Mouse (Mus musculus): Measurements from ENCODE around the gene Bfar. TPM values are rescaled to one million over a fixed set of nuclear protein-coding genes. Genes with fewer than 3 reads are reported as not detected.
"Not testable (repeated sequence)": the region's sequence is repeated elsewhere in the genome, so short reads cannot be mapped to it uniquely, and the experiment has no call there.

The Bfar gene
- 43.3 and 50.1 TPM in 2 replicates for polyA plus RNA-seq (2014; fragmentation: Nextera tagmentation; extraction: Ambion mirVana)

DNA sequence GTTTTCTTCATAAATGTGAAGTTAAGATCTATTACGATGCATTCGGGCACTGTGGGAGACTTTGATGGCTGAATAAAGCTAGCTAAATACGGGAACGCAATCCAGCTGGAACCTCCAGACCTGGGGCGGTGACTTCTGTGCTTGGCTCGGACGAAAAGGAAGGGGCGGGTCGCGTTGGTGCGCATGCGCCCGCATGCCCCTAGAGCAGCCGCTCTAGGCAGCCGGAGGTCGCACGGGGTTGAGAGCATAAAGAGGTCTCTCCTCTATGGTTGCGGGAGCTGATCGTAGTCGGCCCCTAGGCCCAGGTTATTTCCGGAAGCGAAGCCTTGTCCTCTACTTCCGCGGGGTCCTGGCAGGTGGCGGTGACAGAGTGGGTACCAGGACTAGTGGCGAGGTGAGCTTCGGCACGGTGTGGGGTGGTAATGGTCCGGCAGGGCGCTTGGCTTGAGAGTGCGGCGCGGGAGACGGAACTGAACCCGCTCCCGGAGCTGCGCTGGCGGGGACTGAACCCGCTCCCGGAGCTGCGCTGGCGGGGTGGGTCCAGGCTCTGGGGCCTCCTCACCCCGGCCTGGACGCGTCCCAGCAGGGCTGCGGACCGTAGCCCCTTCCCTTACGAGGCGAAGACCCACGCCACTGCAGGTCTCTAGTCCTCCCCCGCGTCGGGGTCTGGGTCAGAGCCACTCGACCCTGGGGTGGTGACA is at the start of gene Bfar, which contains the start of gene 3110001I22Rik:
Gene Bfar, plus strand, starts transcription at position 174 of the 701 bp plus-strand sequence.
Gene 3110001I22Rik, plus strand, starts transcription at position 245 of the 701 bp plus-strand sequence.
- Histone ChIP-seq H3K4me3 (ENCODE audit: low read depth, low read length) (peak within 1 kb of the TSS; percentile 93), H3K4me2 (ENCODE audit: low read length) (peak within 1 kb of the TSS; percentile 77), H3K9me3 (ENCODE audit: control insufficient read depth, low read length) (no peaks in the 10 kb centered on the region), H3K36me3 (ENCODE audit: control insufficient read depth, insufficient read depth, low read length) (peaks cover 10% of the 10 kb centered on the region), H3K27me3 (replicated peaks; ENCODE audit: control insufficient read depth, insufficient read depth, low read length) (no peaks in the 10 kb centered on the region), H3K27ac (ENCODE audit: low read depth) (peak within 1 kb of the TSS; percentile 87), H3K4me1 (replicated peaks; ENCODE audit: control insufficient read depth, insufficient read depth, low read length) (peaks cover 13% of the 10 kb centered on the region), H3K9ac (ENCODE audit: low read length) (peak within 1 kb of the TSS; percentile 91)
- WGBS, result under 1% methylated on average over 54 of the region's 54 CpGs
- DNase-seq (ENCODE audit: low spot score) (peak; percentile 88), ATAC-seq (replicated peaks; ENCODE audit: low FRiP score, low TSS enrichment, low read depth) (peak; percentile 88)

DNA sequence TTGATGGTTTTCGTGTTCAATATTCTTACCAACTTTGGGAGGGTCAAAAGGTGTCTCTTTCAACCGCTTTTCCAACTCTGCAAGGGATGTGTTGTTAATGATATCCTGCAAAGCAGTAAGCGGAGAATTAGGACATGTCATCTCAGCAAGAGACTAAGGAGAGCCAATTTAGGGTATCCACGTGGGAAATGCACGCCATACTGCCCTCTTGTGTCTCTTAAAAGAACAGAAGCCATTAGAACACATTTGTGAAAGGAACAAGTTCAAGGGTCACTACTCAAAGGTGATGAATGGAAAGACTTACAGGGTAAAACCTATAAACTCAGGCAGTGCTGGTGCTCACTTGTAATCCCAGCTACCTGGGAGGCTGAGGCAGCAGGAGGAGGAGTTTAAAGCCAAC is 43.3 kb upstream of the Bfar start:
- no peaks in the 10 kb centered on the region for H3K9me3 ChIP-seq (ENCODE audit: control insufficient read depth, low read length)
- H3K27me3 ChIP-seq (replicated peaks; ENCODE audit: control insufficient read depth, insufficient read depth, low read length), result no peaks in the 10 kb centered on the region
- ATAC-seq (replicated peaks; ENCODE audit: low FRiP score, low TSS enrichment, low read depth) (no peak), DNase-seq (ENCODE audit: low spot score) (no peak)
- H3K36me3 ChIP-seq (ENCODE audit: control insufficient read depth, insufficient read depth, low read length), result peaks cover 52% of the 10 kb centered on the region
- H3K4me1 ChIP-seq (replicated peaks; ENCODE audit: control insufficient read depth, insufficient read depth, low read length), result no peaks in the 10 kb centered on the region
- H3K9ac ChIP-seq (ENCODE audit: low read length), result no peak overlapping the region
- H3K4me2 ChIP-seq (ENCODE audit: low read length), result no peak overlapping the region
- WGBS, result 52% methylated on average over 5 of the region's 5 CpGs
- no peak overlapping the region for H3K4me3 ChIP-seq (ENCODE audit: low read depth, low read length)
- H3K27ac ChIP-seq (ENCODE audit: low read depth), result no peak overlapping the region

DNA sequence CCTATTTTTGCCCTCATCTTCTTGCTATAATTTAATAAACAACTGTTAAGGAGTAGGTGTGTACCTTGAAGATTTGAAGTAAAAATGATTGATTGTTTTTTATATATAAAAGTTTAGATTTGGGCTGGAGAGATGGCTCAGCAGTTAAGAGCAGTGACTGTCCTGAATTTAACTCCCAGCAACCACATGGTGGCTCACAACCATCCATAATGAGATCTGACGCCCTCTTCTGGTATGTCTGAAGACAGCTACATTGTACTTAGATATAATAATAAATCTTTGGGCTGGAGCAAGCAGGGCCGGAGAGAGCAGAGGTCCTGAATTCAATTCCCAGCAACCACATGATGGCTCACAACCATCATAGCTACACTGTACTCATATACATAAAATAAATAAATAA is 33.5 kb upstream of the Bfar start:
- WGBS, result 52% methylated on average over 2 of the region's 2 CpGs
- H3K4me3 ChIP-seq (ENCODE audit: low read depth, low read length); H3K4me2 ChIP-seq (ENCODE audit: low read length); H3K27me3 ChIP-seq (replicated peaks; ENCODE audit: control insufficient read depth, insufficient read depth, low read length); H3K9ac ChIP-seq (ENCODE audit: low read length); H3K9me3 ChIP-seq (ENCODE audit: control insufficient read depth, low read length); H3K27ac ChIP-seq (ENCODE audit: low read depth); H3K4me1 ChIP-seq (replicated peaks; ENCODE audit: control insufficient read depth, insufficient read depth, low read length); DNase-seq (ENCODE audit: low spot score); ATAC-seq (replicated peaks; ENCODE audit: low FRiP score, low TSS enrichment, low read depth): not testable (repeated sequence)
- H3K36me3 ChIP-seq (ENCODE audit: control insufficient read depth, insufficient read depth, low read length), result peaks cover 50% of the 10 kb centered on the region

DNA sequence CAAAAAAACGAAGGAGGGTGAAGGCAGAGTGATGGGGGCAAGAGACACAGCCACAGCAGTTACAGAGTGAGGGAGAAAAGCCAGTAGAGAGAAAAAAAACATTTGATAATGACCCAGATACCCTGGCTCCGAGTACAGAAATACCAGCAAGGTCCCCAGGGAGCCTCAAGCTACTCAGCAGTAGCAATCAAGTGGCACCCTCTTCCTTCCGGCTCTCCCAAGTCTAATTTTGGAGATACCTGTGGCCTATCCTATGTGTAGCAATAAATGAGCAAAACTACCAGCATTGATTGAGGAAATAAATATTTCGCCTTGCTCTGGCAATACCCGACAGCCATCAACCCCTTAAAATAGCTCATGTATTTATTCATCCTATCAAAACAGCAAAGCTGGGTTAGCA is 32.1 kb upstream of the Bfar start:
- H3K27ac ChIP-seq (ENCODE audit: low read depth), result no peak overlapping the region
- no peak overlapping the region for H3K9ac ChIP-seq (ENCODE audit: low read length)
- no peak for ATAC-seq (replicated peaks; ENCODE audit: low FRiP score, low TSS enrichment, low read depth)
- DNase-seq (ENCODE audit: low spot score), result no peak
- no peaks in the 10 kb centered on the region for H3K27me3 ChIP-seq (replicated peaks; ENCODE audit: control insufficient read depth, insufficient read depth, low read length)
- H3K4me2 ChIP-seq (ENCODE audit: low read length), result no peak overlapping the region
- no peaks in the 10 kb centered on the region for H3K4me1 ChIP-seq (replicated peaks; ENCODE audit: control insufficient read depth, insufficient read depth, low read length)
- no peak overlapping the region for H3K4me3 ChIP-seq (ENCODE audit: low read depth, low read length)
- H3K36me3 ChIP-seq (ENCODE audit: control insufficient read depth, insufficient read depth, low read length), result peaks cover 46% of the 10 kb centered on the region
- no peaks in the 10 kb centered on the region for H3K9me3 ChIP-seq (ENCODE audit: control insufficient read depth, low read length)
- WGBS, result 81% methylated on average over 5 of the region's 5 CpGs

DNA sequence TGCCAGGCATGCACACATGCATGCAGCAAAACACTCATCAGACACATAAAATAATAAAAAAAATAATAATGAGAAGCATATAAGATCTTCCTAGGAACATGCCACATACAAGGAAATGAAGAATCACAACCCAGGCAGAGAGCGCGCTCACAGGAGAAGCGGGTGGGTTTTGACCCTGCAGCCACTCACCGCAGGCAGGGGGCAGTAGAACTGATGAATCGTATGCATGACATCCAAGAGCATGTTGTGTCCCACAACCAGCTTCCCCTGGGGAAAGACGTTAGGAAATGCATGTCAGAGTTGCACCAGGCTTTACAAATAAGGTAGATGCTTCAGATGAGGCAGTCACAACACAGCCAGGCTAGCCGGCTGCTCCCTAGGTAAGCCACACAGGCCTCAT is 31.6 kb upstream of the Bfar start:
- DNase-seq (ENCODE audit: low spot score), result no peak
- no peak overlapping the region for H3K27ac ChIP-seq (ENCODE audit: low read depth)
- H3K9me3 ChIP-seq (ENCODE audit: control insufficient read depth, low read length), result no peaks in the 10 kb centered on the region
- WGBS, result 79% methylated on average over 7 of the region's 7 CpGs
- H3K36me3 ChIP-seq (ENCODE audit: control insufficient read depth, insufficient read depth, low read length), result peaks cover 41% of the 10 kb centered on the region
- H3K4me3 ChIP-seq (ENCODE audit: low read depth, low read length), result no peak overlapping the region
- H3K27me3 ChIP-seq (replicated peaks; ENCODE audit: control insufficient read depth, insufficient read depth, low read length), result no peaks in the 10 kb centered on the region
- no peaks in the 10 kb centered on the region for H3K4me1 ChIP-seq (replicated peaks; ENCODE audit: control insufficient read depth, insufficient read depth, low read length)
- no peak overlapping the region for H3K4me2 ChIP-seq (ENCODE audit: low read length)
- no peak overlapping the region for H3K9ac ChIP-seq (ENCODE audit: low read length)
- no peak for ATAC-seq (replicated peaks; ENCODE audit: low FRiP score, low TSS enrichment, low read depth)

DNA sequence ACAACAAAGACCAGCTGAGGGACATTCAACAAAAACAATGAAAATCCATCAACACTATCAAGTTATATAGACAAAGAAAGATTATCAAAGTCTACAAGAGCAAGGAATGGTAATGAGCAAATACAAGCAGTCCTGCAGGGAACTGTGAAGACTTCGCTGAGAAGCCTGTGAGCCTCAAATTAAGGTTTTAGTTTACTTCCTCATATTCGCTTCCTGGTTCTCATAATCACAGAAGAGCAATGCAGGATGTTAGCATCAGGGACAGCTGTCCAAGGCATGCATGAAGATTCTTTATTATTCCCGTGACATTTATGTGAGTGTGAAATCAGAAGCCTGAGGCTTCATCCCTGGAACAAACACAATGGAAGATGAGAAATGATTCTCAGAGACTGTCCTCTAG is 27.2 kb upstream of the Bfar start:
- Histone ChIP-seq H3K4me1 (replicated peaks; ENCODE audit: control insufficient read depth, insufficient read depth, low read length) (no peaks in the 10 kb centered on the region), H3K9me3 (ENCODE audit: control insufficient read depth, low read length) (no peaks in the 10 kb centered on the region), H3K27me3 (replicated peaks; ENCODE audit: control insufficient read depth, insufficient read depth, low read length) (no peaks in the 10 kb centered on the region), H3K9ac (ENCODE audit: low read length) (no peak overlapping the region), H3K4me3 (ENCODE audit: low read depth, low read length) (no peak overlapping the region), H3K36me3 (ENCODE audit: control insufficient read depth, insufficient read depth, low read length) (peaks cover 38% of the 10 kb centered on the region), H3K27ac (ENCODE audit: low read depth) (no peak overlapping the region), H3K4me2 (ENCODE audit: low read length) (no peak overlapping the region)
- DNase-seq (ENCODE audit: low spot score) (no peak), ATAC-seq (replicated peaks; ENCODE audit: low FRiP score, low TSS enrichment, low read depth) (no peak)
- 82% methylated on average over 3 of the region's 3 CpGs for WGBS

DNA sequence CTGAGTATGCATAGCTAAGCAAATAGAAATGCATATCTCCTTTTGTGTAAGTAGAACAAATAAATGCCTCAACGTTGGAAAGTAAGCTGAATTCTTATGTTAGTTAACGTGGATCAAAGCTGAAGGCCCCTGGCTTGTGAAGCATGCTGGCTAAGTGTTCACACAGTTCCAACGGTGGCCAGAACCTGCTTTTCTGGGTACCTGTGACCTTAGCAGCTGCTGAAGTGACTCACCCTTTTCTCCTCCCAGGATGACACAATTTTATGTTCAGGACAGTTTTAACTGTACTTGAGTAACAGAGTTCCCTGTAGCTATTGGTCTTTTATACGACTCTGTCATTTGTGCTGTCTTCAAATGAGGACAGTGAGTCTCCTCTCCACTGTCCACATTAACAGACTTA is 25.7 kb upstream of the Bfar start:
- H3K4me2 ChIP-seq (ENCODE audit: low read length), result no peak overlapping the region
- H3K4me1 ChIP-seq (replicated peaks; ENCODE audit: control insufficient read depth, insufficient read depth, low read length), result no peaks in the 10 kb centered on the region
- H3K4me3 ChIP-seq (ENCODE audit: low read depth, low read length), result no peak overlapping the region
- DNase-seq (ENCODE audit: low spot score), result no peak
- no peak for ATAC-seq (replicated peaks; ENCODE audit: low FRiP score, low TSS enrichment, low read depth)
- no peaks in the 10 kb centered on the region for H3K27me3 ChIP-seq (replicated peaks; ENCODE audit: control insufficient read depth, insufficient read depth, low read length)
- whole genome bisulfite sequencing, result 80% methylated on average over 4 of the region's 4 CpGs
- peaks cover 47% of the 10 kb centered on the region for H3K36me3 ChIP-seq (ENCODE audit: control insufficient read depth, insufficient read depth, low read length)
- no peak overlapping the region for H3K27ac ChIP-seq (ENCODE audit: low read depth)
- H3K9me3 ChIP-seq (ENCODE audit: control insufficient read depth, low read length), result no peaks in the 10 kb centered on the region
- H3K9ac ChIP-seq (ENCODE audit: low read length), result no peak overlapping the region

DNA sequence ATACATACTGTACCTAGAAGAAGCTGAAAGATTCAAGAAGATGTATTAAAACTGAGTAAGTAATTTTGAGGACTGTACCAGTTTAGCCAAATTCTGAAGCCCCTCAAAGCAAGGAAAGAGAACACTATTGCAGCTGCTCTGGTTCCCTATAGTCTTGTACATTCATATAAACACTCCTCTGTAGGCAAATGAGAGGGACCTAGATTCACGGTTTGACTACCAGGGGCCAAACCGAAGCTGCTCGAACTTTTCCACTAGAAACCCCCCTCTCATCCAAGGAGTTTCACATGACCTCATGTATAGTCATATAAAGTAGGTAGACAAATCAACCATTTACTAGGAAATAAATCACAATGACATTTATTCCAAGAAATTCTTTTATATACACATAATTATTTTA is 12.8 kb upstream of the Bfar start:
- no peak for ATAC-seq (replicated peaks; ENCODE audit: low FRiP score, low TSS enrichment, low read depth)
- DNase-seq (ENCODE audit: low spot score), result no peak
- H3K27ac ChIP-seq (ENCODE audit: low read depth), result no peak overlapping the region
- no peaks in the 10 kb centered on the region for H3K27me3 ChIP-seq (replicated peaks; ENCODE audit: control insufficient read depth, insufficient read depth, low read length)
- H3K36me3 ChIP-seq (ENCODE audit: control insufficient read depth, insufficient read depth, low read length), result peaks cover 60% of the 10 kb centered on the region
- H3K4me2 ChIP-seq (ENCODE audit: low read length), result no peak overlapping the region
- no peak overlapping the region for H3K9ac ChIP-seq (ENCODE audit: low read length)
- H3K4me3 ChIP-seq (ENCODE audit: low read depth, low read length), result no peak overlapping the region
- no peaks in the 10 kb centered on the region for H3K9me3 ChIP-seq (ENCODE audit: control insufficient read depth, low read length)
- 94% methylated on average over 3 of the region's 3 CpGs for WGBS
- no peaks in the 10 kb centered on the region for H3K4me1 ChIP-seq (replicated peaks; ENCODE audit: control insufficient read depth, insufficient read depth, low read length)

DNA sequence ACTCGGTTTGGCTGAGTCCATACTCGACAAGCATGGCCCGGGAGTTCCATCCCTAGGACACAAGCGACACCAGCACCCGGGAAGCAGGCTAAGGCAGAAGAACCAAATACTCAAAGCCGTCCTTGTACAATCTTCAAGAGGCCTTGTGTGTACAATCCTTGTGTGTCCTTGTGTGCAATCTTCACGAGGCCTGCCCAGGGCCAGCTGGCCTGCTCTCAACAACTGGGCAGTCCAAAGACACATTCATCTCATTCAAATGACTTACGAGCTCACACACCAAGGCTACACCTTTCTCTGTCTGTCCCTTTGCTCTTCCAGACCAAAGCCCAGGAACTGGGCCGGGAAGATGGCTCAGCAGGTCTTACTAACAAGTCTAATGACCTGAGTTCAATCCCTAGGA is 10.9 kb upstream of the Bfar start:
- Histone ChIP-seq H3K4me1 (replicated peaks; ENCODE audit: control insufficient read depth, insufficient read depth, low read length) (no peaks in the 10 kb centered on the region), H3K36me3 (ENCODE audit: control insufficient read depth, insufficient read depth, low read length) (peaks cover 61% of the 10 kb centered on the region), H3K9ac (ENCODE audit: low read length) (no peak overlapping the region), H3K4me3 (ENCODE audit: low read depth, low read length) (no peak overlapping the region), H3K4me2 (ENCODE audit: low read length) (no peak overlapping the region), H3K27me3 (replicated peaks; ENCODE audit: control insufficient read depth, insufficient read depth, low read length) (no peaks in the 10 kb centered on the region), H3K27ac (ENCODE audit: low read depth) (no peak overlapping the region), H3K9me3 (ENCODE audit: control insufficient read depth, low read length) (no peaks in the 10 kb centered on the region)
- WGBS, result 93% methylated on average over 9 of the region's 9 CpGs
- no peak for ATAC-seq (replicated peaks; ENCODE audit: low FRiP score, low TSS enrichment, low read depth)
- DNase-seq (ENCODE audit: low spot score), result no peak
